8 mouse cellular contexts compared by ENCODE assay signal in the genomic region with DNA sequence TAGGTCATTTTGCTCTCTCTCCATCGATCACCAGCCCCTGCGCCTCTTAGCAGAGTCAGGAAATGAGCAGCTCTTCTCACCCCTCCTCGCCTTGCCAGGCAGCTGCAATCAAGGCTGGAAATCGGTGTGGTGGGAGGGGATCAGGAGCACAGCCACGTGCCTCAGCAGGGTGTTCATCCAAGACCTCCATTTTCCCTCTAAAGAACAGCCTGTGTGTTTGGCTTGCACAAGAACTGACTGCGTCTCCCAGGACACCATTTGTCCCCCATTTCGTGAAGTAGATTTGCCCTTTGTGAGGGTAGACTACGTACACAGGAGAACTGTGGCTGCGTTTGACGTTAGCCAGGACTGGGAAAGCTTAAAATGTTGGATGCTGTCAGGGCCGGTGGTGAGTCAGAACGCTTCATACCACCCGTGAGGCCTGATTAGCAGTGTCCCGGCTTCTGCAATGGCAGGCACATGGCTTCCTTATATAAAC. TPM values are rescaled to one million over a fixed set of nuclear protein-coding genes. Genes with fewer than 3 reads are reported as not detected.
A peak's percentile ranks its signal among the peaks of the same experiment; 100 is the strongest.
DNase-seq lines count a peak whose midpoint lies in the region; ATAC-seq lines count a peak whose summit lies in the region.

No protein-coding gene starts in this region.

- no peak overlapping the region for H3K4me3 ChIP-seq in embryonic facial prominence, embryonic 13.5 days
- no peak overlapping the region for H3K4me3 ChIP-seq in limb, embryonic 15.5 days

- H3K27me3 ChIP-seq in embryonic facial prominence, embryonic 13.5 days: no peaks in the 10 kb centered on the region
- H3K27me3 ChIP-seq in limb, embryonic 15.5 days: no peaks in the 10 kb centered on the region

- H3K27ac ChIP-seq in embryonic facial prominence, embryonic 13.5 days: 0 out of 2 replicates have a peak overlapping the region, but pooled peaks have one; percentile 29
- H3K27ac ChIP-seq in limb, embryonic 15.5 days: peak overlapping the region; percentile 28; the same call in 1 of the 2 replicates

- H3K9ac ChIP-seq in embryonic facial prominence, embryonic 13.5 days: no peak overlapping the region
- H3K9ac ChIP-seq in limb, embryonic 15.5 days: no peak overlapping the region

- no peak for ATAC-seq in embryonic facial prominence, embryonic 13.5 days (ENCODE audit: insufficient number of reproducible peaks, insufficient read depth, low FRiP score, low TSS enrichment, low read depth)
- ATAC-seq in limb, embryonic 15.5 days (ENCODE audit: insufficient number of reproducible peaks, low FRiP score, low TSS enrichment, low read depth): no peak

- peak; percentile 54 for DNase-seq in 3134 (ENCODE audit: extremely low read depth, insufficient read length, low spot score)
- peak; percentile 64 for DNase-seq in ES-CJ7 (ENCODE audit: low read depth, low spot score)
- peak; percentile 54 for DNase-seq in heart, postnatal 25 days (ENCODE audit: low spot score)
- peak; percentile 38 for DNase-seq in neural tube, embryonic 10.5 days (ENCODE audit: extremely low spot score, low spot score)
- DNase-seq in thymus, postnatal 25 days: no peak
- DNase-seq in thymus, adult 18-20 months: no peak

- H3K9me3 ChIP-seq in embryonic facial prominence, embryonic 13.5 days: no peaks in the 10 kb centered on the region
- H3K9me3 ChIP-seq in limb, embryonic 15.5 days: no peaks in the 10 kb centered on the region

- H3K36me3 ChIP-seq in embryonic facial prominence, embryonic 13.5 days: no peaks in the 10 kb centered on the region
- no peaks in the 10 kb centered on the region for H3K36me3 ChIP-seq in limb, embryonic 15.5 days

- intact Hi-C loops in heart, postnatal 25 days (cut with DNase I): no loop called here

- H3K4me2 ChIP-seq in embryonic facial prominence, embryonic 13.5 days: no peak overlapping the region
- H3K4me2 ChIP-seq in limb, embryonic 15.5 days: 0 out of 2 replicates have a peak overlapping the region, but pooled peaks have one; percentile 13

- H3K4me1 ChIP-seq in embryonic facial prominence, embryonic 13.5 days: peaks cover 62% of the 10 kb centered on the region
- peaks cover 57% of the 10 kb centered on the region for H3K4me1 ChIP-seq in limb, embryonic 15.5 days

- WGBS in embryonic facial prominence, embryonic 13.5 days: 44% methylated on average over 14 of the region's 14 CpGs
- 27% methylated on average over 14 of the region's 14 CpGs for WGBS in limb, embryonic 15.5 days

RNA-seq across cellular contexts. Expression of a gene that starts 6.2 kb away (rescaled TPM):
- 13.5 and 14.4 TPM in 2 replicates for polyA plus RNA-seq in embryonic facial prominence, embryonic 13.5 days (2015; fragmentation: Nextera tagmentation; extraction: Ambion mirVana)
- total RNA-seq in heart, postnatal 25 days (2021): 100 to 1,000 TPM; 220 to 262 TPM
- polyA plus RNA-seq in limb, embryonic 15.5 days (2015; fragmentation: Nextera tagmentation; extraction: Ambion mirVana): 21.8 and 23.0 TPM in 2 replicates

Comparison
In these comparisons a context has a peak if more than half of its experiments do, and no peak if none do; other contexts are left out.
1. DNase-seq: peak in 3134 (single experiment), ES-CJ7 (single experiment), heart, postnatal 25 days (single experiment) and neural tube, embryonic 10.5 days (single experiment); none in thymus, postnatal 25 days (single experiment) and thymus, adult 18-20 months (0 of 2).